Mouse (Mus musculus) olfactory bulb, adult 2 months (tissue): Measurements from ENCODE around the gene Fut8. TPM values are rescaled to one million over a fixed set of nuclear protein-coding genes. Genes with fewer than 3 reads are reported as not detected.

ENCODE experiments used
- H3K27ac ChIP-seq: fragments of 200-500 bp; 2 replicates; pipeline ENCODE4 v1.5.1; 2012; ENCODE audit warnings: low read depth, low read length; ENCODE audit not compliant: insufficient read depth
- H3K4me1 ChIP-seq: fragments of 200-500 bp; 2 replicates; pipeline ENCODE4 v1.6.1; 2012; ENCODE audit warnings: low read length; ENCODE audit not compliant: control insufficient read depth, insufficient read depth
- H3K4me3 ChIP-seq: fragments of 200-500 bp; 2 replicates; pipeline ENCODE4 v1.5.1; 2012; ENCODE audit warnings: mild to moderate bottlenecking, low read depth, low read length, moderate library complexity; ENCODE audit not compliant: insufficient read depth
- CTCF ChIP-seq: fragments of 200-500 bp; IDR thresholded peaks from 2 replicates; pipeline ENCODE4 v1.5.1; 2012; ENCODE audit warnings: low read depth, mild to moderate bottlenecking, low read length, moderate library complexity; ENCODE audit not compliant: insufficient read depth
- POLR2A ChIP-seq: fragments of 200-500 bp; IDR thresholded peaks from 2 replicates; pipeline ENCODE4 v1.6.1; 2012; ENCODE audit warnings: mild to moderate bottlenecking, low read depth, low read length, moderate library complexity; ENCODE audit not compliant: insufficient read depth
- WGBS: fragments of 180-500 bp; shearing (Covaris S2); methylation state at CpG from one replicate; pipeline ENCODE4 v1.1.7; 2018; 5-methylcytosine and 5-hydroxymethylcytosine counted together
- polyA plus RNA-seq: library from polyadenylated mRNA; stranded (reverse); fragments of >200 nt; gene quantifications from 2 replicates; pipeline ENCODE4 v1.2.4, GENCODE M21; 2012; ENCODE audit warnings: low replicate concordance; ENCODE audit not compliant: missing spikeins, insufficient read depth, insufficient read length

Fut8 gene
- polyA plus RNA-seq, 1 experiment, result 125 TPM

DNA sequence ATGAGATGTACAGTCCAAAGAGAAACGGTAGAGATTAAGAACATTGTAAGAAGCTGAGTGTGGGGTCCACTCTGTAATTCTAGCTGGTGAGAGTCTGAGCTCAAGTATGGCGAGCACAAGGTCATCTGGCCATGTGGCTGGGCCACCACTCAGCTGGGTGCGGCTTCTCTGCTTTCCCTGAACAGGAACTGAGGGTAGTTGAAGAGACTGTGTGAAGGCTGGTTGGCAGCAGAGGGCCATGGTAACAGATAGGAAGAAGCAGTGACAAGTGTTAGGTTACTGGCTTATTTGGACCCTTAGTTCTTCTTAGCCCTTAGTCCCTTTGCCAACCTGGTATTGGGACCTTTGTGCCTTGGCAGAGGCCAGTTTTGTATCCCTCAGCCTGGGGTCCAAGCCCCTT lies 86.2 kb downstream of the Fut8 start:
- 72% methylated on average over 3 of the region's 3 CpGs for WGBS
- no peak for TF ChIP-seq CTCF
- no peak for TF ChIP-seq POLR2A
- Histone ChIP-seq H3K4me1 (no peaks in the 10 kb centered on the region), H3K27ac (no peak overlapping the region), H3K4me3 (no peak overlapping the region)

DNA sequence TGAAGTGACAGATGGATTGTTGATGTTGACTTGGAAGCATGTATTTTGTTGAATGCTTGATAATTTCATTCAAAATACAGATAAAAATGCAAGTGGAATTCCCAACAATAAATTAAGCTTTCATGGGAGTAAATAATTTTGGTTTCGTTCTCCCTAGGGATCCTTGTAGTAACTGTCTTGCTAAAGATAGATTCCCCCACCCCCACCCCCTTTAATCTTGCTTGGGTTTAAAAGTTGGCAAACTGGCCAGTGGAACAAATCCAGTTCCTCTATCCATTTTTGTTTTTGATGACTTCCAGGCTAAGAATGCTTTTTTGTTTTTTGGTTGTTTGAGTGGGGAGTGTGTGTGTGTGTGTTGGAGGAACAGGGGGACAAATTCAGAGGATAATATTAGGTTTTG lies 108.6 kb downstream of the Fut8 start:
- WGBS, result 44% methylated on average over 1 of the region's 1 CpGs
- H3K4me3 ChIP-seq, result no peak overlapping the region
- TF ChIP-seq POLR2A (no peak), CTCF (no peak)
- H3K27ac ChIP-seq, result no peak overlapping the region
- no peaks in the 10 kb centered on the region for H3K4me1 ChIP-seq

DNA sequence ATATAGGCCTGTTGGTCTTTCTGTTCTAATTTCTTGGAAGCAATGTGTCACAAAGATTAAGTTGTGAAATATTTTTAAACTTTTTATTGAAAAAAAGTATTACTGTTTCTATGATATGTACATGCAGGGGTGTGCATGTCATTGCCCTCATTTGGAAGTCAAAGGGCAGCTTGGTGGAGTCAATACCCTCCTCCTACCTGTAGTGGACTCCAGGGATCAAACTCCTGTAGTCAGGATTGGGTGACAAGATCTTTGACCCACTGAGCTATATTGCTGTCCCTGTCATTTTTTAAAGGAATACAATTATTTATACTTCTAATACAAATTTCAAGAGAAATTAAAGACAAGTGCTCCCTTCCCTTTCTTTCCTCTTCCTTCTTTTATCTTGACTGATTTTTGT lies 111.6 kb downstream of the Fut8 start:
- no peaks in the 10 kb centered on the region for H3K4me1 ChIP-seq
- H3K27ac ChIP-seq, result no peak overlapping the region
- no peak overlapping the region for H3K4me3 ChIP-seq
- no peak for TF ChIP-seq CTCF
- no peak for TF ChIP-seq POLR2A

DNA sequence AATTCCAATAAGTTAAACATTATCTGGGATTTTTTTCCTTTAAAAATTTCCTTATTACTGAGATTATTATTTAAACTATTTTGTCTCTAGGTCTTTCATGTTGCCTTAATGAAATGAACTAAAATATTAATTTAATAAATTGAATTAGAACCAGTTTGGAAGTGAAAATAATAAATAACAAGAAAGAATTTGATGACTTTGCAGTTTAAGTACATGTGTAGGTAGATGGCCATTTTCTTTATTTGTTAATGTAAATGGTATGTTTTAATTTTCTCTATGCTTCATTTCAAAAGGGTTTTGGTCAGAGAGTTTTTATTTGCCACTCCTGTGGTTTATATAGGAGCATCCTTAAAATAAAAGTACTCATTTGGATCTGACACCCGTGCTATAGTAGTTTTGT lies 177.8 kb downstream of the Fut8 start:
- 98% methylated on average over 1 of the region's 1 CpGs for WGBS
- no peak for TF ChIP-seq CTCF
- no peak for TF ChIP-seq POLR2A

DNA sequence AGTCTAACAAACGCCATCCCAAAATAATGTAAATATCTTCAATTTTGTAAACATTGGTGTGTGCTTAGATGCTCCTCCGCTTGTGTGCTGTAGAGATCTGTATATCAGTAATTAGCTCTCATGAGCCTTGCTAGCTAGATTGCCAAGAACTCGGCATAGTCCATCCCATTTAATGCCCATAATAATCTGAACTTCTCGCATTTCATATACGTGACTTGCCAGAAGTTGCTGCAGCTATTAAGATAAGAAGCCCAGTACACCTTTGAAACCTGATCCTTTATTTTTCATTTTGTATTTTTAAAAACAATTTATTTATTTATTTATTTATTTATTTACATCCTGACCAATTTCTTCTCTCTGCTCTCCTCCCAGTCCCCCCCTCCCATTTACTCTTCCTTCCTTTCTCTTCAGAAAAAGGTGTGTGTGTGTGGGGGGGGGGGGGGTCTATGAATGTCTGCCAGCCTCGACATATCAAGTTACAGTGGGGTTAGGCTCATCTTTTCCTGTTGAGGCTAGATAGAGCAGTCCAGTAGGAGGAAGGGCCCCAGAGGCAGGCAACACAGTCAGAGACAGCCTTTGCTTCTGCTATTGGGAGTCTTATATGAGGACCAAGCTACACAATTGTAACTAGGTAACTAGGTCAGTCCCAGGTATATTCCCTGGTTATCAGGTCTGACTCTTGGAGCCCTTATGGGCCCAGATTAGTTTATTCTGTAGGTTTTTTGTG lies 183.9 kb downstream of the Fut8 start:
- no peak overlapping the region for H3K4me3 ChIP-seq
- 95% methylated on average over 6 of the region's 6 CpGs for WGBS
- H3K27ac ChIP-seq, result no peak overlapping the region

More for the DNA sequence above, 177.8 kb downstream of the Fut8 start:
- Histone ChIP-seq H3K27ac (no peak overlapping the region), H3K4me3 (no peak overlapping the region), H3K4me1 (no peaks in the 10 kb centered on the region)

DNA sequence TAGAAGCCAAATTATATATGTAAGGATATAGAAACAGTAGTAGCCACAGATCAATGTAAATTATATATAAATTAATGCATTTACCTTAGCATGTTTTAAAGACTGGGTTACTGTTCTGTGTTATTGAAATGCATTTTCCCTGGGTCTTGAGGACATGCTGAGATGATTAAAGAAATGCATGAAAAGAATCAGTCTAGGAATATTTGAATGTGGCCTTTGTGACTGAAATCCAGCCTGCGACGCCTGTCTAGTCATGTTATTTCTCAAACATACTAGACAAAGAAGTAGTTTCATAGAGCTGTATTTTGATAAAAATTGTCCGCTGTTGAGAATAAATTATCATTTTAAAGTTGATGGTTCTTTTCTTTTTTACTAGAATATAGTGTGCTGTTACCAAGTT lies 188.2 kb downstream of the Fut8 start:
- no peak for TF ChIP-seq CTCF
- no peak for TF ChIP-seq POLR2A
- H3K4me1 ChIP-seq, result no peaks in the 10 kb centered on the region
- H3K4me3 ChIP-seq, result no peak overlapping the region
- WGBS, result 78% methylated on average over 3 of the region's 3 CpGs
- no peak overlapping the region for H3K27ac ChIP-seq

More for the DNA sequence above, 183.9 kb downstream of the Fut8 start:
- no peaks in the 10 kb centered on the region for H3K4me1 ChIP-seq
- TF ChIP-seq POLR2A (no peak), CTCF (no peak)

DNA sequence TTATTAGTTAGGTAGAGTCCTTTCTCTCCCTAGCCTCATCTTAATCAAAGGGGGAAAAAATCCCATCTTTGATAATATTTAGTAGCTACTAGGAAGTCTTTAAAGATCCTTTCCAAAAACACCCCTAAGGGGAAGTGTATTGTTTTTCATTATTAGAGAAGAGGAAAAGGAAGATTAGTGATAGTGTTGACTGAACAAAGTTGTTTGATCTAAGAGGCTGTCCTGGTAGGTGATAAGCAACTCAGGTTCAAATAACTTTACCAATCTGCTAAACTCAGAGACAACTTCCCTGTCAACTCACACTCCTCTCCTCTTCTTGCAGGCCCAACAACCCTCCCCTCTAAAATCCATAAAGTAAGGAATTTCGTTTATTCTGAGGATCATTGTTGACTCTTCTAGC lies 190.2 kb downstream of the Fut8 start:
- Histone ChIP-seq H3K4me1 (no peaks in the 10 kb centered on the region), H3K4me3 (no peak overlapping the region), H3K27ac (no peak overlapping the region)
- 76% methylated on average over 1 of the region's 1 CpGs for WGBS
- TF ChIP-seq POLR2A (no peak), CTCF (no peak)

DNA sequence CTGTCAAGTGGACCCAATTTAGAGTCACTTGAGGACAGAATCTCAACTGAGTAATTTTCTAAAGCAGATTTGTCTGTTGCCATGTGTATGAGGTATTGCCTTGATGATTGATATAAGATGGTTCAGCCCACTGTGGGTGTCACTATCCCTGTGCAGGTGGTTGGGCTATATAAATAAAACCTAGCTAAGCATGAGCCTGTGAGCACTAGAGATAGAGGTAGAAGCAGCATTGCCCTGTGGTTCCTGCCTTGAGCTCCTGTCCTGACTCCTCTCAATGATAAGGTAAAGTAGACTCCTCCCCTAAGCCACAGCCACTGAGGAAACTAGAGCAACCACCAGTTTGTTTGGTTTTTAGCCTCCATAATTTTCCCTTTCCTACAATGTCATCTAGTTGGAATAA lies 191.5 kb downstream of the Fut8 start:
- H3K4me1 ChIP-seq, result no peaks in the 10 kb centered on the region
- no peak overlapping the region for H3K27ac ChIP-seq
- H3K4me3 ChIP-seq, result no peak overlapping the region
- TF ChIP-seq CTCF (no peak), POLR2A (no peak)

DNA sequence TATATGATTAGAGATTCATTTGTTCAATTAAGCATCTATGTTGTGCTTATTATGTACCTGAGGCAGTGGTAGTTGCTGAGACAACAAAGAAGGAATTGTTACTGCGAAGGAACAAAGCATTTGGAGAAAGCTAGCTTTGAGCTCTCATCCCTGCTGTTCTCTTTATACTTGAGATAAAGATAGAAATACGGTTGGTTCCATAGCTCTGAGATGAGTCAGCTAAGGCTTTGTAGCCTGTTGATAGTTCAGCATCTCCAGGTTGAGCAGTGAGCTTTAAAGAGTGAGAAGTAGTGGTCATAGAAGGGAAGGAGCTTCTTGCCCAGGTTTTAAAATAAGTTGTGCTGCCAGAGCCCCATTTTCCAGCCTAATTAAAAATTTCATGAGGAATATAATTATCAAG lies 198.8 kb downstream of the Fut8 start:
- no peak for TF ChIP-seq CTCF
- TF ChIP-seq POLR2A, result no peak
- Histone ChIP-seq H3K27ac (no peak overlapping the region), H3K4me1 (no peaks in the 10 kb centered on the region), H3K4me3 (no peak overlapping the region)
- WGBS, result 40% methylated on average over 2 of the region's 2 CpGs

DNA sequence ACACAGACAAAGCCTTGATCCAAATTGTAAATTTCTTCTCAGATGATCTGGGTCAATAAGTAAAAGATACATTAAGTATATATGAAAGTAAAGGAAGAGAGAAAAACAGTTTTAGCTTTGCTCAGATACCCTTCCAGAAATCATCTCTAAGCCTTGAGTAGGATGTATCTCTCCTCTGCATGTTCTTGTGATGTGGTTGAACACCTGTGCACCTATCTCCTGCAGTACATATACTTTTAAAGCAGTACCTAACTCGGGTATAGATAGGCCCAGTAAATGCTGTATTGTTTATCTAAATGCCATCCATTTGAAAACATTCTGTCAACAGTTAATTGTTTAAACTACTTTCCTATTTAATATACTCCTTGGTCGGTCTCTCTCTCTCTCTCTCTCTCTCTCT lies 212.9 kb downstream of the Fut8 start:
- WGBS, result 88% methylated on average over 2 of the region's 2 CpGs

More for the DNA sequence above, 212.9 kb downstream of the Fut8 start:
- Histone ChIP-seq H3K4me3 (no peak overlapping the region), H3K4me1 (no peaks in the 10 kb centered on the region), H3K27ac (no peak overlapping the region)
- TF ChIP-seq CTCF (no peak), POLR2A (no peak)
